Mouse (Mus musculus) naive thymus-derived CD4-positive, alpha-beta T cell, adult 5 months (primary cell): Measurements from ENCODE around the gene Odf3. TPM values are rescaled to one million over a fixed set of nuclear protein-coding genes. Genes with fewer than 3 reads are reported as not detected.

Experiments
- polyA plus RNA-seq: library from polyadenylated mRNA; unstranded; fragments of 100-300 nt; shearing (Covaris generic); gene quantifications from one replicate; pipeline ENCODE4 v1.2.1, GENCODE M21; 2017

Gene Odf3
- not detected for polyA plus RNA-seq

GRCm38 (mm10) chr7:140847755-140848580 lies at the start of gene Odf3:
Odf3 (plus strand) TSS chr7:140847805.

DNA sequence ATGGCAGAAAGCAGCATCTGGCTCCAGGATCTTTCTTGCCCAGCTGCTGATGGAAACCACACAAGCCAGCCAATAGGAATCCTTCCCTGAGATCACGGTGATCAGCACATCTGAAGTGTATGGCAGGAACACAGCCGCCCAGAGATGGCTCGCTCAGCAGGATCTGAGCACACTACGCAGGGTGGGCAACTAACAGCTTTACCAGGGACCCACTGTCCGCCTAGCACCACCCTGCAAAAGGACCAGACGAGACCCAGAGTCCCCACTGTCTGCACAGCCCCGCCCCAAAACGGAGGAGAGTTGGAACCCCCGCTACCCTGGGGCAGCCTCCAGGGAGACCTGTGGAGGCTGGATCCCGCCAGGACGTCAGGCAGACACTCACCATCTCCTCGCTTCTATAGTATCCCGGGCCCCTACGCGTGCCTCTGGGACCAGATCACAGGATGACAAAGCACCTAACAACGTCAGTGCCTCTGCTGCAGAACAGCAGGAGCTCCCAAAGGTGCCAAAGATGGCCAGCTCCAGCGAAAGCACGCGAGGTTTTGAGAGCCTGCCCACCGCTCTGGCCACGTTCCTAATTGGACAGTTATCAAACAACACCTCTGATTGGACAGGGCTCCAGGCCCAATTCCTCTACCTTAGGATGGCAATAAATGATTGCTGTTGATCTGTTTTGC lies 25.8 kb upstream of the Odf3 start, which contains the start of gene Zfp941:
Gene Zfp941, minus strand, starts transcription at position 526 of the 677 bp plus-strand sequence.

DNA sequence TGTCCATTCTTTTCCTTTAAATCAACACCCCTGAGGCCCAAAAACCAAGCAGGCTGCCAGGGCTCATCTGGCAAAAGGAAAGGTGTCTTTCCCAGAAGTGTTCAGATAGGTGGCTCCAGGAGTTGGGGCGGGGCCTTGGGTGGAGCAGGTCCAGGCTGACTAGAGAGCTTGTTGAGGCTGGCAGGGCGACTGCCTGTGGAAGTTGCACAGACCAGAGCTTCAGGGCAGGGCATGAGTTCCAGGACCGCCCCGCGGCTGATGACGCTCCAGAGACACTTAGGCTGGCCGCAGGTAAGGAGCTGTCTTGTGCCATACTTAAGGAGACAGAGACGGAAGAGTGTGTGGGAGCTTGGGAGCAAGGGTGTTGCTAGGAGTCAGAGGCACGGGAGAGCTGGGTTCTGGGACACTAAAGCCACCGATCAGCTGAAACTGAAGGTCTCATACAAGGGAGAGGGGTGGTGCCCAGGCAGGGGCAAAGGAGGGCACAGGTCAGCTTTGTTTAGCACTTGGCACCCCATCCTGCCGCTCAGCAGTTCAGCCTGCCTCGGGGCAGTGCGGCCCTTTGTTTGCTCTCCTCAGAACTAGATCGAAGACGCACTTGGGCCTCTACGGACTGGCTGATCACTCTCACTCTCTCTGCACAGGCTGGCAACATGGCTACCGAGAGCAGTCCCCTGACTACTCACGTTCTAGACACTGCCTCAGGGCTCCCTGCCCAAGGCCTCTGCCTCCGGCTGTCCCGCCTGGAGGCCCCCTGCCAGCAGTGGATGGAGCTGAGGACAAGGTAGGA lies 12.4 kb upstream of the Odf3 start, which contains the start of gene Urah:
Gene Urah, plus strand, starts transcription at position 51 of the 790 bp plus-strand sequence.

DNA sequence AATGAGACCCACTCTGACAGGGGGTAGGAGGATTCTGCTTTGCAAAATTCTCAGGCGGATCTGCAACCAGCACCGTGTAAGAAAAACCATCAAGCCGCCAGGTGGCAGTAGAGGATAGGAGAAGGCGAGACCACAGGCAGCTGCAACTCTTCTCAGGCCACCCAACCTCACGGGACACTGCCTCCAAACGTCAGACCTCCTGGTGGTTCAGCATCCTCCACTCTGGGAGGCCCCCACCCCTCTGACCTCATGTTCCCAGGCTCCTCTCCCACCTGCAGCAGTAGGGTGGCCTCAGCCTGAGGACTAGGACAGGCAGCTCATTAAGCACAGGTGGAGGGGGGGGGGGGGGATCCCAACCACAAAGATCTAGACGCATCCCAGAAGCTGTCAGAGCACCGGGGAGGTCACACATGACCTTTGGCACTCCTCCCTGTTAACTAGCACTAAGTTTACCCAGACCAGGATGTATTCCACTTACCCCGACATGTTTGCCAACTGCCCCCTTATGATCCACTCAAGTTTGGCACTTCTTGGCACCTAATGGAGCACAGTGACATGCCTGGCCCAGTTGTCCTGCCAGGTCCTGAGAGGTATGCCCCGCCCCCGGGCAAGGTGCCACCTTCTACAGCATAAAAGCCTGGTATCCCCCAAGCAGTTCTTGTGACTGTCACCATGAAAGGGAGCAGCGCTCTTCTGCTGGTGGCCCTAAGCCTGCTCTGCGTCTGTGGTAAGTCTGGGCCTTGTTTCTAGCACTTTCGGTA lies 2.5 kb upstream of the Odf3 start, which contains the start of gene Scgb1c1:
Gene Scgb1c1, plus strand, starts transcription at position 643 of the 761 bp plus-strand sequence.

DNA sequence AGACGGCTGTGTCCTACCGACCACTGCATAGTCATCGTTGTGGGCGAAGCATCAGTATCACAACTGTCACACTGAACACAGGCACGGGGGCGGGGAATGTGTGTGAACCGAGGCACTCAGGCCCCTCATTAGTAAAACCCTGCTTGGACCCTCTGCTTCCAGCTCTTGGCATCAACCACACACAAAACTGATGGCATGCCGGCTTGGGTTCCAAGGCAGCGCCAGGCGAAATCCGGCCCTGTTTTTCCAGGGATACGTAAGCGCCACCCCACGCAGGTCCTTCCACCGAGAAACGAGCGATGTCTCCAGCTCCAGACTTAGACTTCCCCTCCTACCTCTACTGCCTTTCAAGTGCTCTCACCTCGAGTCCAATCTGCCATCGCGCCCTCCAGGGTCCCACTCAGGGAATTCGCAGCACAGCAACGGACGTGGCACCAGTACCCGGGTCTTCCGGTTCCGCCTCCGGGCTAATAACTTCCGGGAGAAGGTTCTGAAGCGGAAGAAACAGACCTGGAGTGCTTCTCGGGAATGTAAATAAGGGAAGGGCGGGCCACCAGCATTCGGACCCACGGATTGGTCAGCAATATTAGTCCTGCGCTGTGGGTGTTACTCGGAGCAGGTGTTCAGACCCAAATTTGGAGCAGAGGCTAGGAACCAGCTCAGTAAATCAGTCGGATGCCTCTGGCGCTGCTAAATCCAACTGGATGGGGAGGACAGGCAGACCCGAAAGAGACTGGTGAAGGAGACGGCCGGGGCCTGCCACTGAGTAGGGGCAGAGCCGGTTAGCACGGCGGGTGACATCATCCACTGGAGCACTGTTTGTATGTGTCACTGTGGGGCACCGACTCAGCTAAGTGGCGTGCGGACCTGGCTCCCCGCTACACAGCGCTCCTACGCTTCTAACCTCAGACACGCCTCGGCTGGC lies 8.5 kb downstream of the Odf3 start, which contains the start of gene Gm45785:
Gene Gm45785, minus strand, starts transcription at position 472 of the 925 bp plus-strand sequence.

DNA sequence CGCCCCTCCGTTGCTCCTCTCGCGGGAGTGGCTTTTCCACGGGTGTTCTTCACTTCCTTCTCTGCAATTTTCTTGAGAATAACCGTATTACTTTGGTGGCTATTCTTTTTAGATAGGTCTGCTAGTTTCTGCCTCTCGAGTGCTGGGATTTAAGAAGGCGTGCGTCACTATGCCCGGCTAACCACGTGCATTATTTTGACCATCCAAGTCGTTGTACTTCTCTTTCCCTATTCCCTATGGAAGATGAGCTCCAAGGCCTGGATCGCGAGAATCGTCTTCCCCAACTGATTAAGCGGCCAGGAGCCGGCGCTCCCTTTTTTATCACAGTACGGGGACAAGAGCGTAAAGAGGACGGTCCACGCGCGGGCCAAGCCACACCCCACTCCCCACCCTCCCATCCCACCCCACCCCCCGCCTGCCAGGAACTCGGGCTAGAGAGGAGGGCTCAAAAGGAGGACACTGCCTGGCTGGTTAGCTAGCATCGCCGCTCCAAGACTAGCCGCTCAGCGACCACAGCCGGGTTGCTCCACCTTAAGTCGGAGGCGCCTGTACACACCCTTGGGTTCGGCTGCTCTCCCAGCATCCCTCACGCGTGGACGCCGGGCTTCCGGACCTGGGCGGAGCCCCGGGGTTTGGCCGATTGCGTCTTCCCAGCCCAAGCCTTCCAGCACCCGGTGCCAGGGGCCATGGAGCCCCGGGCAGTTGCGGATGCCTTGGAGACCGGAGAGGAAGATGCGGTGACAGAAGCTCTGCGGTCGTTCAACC lies 9.4 kb downstream of the Odf3 start, which contains the start of gene Ric8a:
Gene Ric8a, plus strand, starts transcription at position 173 of the 765 bp plus-strand sequence.

GRCm38 (mm10) chr7:140857550-140858505 lies 10.2 kb downstream of the Odf3 start, which contains the start of gene Bet1l:
Bet1l (minus strand) TSS chr7:140857577.

DNA sequence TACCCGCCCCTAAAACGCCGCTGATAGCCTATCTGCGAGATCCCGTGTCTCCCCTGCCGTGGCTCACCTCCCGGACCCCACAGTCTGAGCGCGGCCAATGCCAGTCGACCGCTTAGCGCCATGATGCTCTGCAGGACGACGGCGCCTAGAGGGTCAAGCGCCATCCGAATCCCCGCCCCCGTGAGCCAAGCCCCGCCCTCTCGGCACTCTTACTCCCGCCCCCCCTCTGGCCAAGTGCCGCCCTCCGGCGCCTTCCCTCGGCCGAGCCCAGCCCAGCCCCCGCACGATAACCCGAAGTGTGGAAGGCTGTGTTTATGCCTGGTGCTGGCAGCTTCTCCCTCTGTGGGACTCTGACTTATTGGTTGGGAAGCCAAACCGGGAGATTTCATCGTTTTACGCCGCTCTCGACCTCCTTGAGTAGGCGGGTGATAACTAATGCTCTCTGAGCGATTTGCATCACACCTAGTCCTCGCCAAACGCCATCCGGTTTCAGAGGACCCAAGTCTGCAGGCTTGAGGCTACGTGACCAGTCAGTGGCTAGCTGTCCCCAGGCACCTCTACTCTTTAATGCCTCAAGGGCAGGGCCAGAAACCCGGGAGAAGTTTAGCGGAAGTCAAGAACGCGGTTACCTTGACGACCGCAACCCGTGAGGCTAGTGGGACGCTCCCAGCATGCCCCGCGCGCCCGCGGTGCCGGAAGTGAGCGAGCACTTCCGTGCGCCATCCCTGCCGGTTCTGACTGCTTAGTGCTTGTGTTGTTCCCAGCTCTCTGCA lies 34.3 kb downstream of the Odf3 start, which contains the start of the genes Psmd13 and Sirt3:
Gene Psmd13, plus strand, starts transcription at position 273 of the 773 bp plus-strand sequence.
Gene Sirt3, minus strand, starts transcription at position 614 of the 773 bp plus-strand sequence.

GRCm38 (mm10) chr7:140900220-140900619 lies 52.6 kb downstream of the Odf3 start, which contains the start of gene Cox8b:
Cox8b (minus strand) TSS chr7:140900446.

Other genes starting within 250 kb of the Odf3 start
- not detected for gene Olfr46, start 246.5 kb upstream of the Odf3 start, polyA plus RNA-seq
- not detected for gene Olfr61, start 218.8 kb upstream of the Odf3 start, polyA plus RNA-seq
- gene Olfr53, start 201.4 kb upstream of the Odf3 start, polyA plus RNA-seq, result not detected
- gene Olfr539, start 187.9 kb upstream of the Odf3 start, polyA plus RNA-seq, result not detected
- gene Olfr45, start 165.9 kb upstream of the Odf3 start, polyA plus RNA-seq, result not detected
- gene Olfr541, start 150.5 kb upstream of the Odf3 start, polyA plus RNA-seq, result not detected
- gene Cyp2e1, start 84.1 kb upstream of the Odf3 start, polyA plus RNA-seq, result not detected
- 0.47 TPM for gene Syce1, start 60.0 kb upstream of the Odf3 start, polyA plus RNA-seq
- gene Zfp941, start 25.6 kb upstream of the Odf3 start, polyA plus RNA-seq, result 0.11 TPM
- gene Urah, start 12.8 kb upstream of the Odf3 start, polyA plus RNA-seq, result not detected
- gene Scgb1c1, start 2.3 kb upstream of the Odf3 start, polyA plus RNA-seq, result not detected
- not detected for gene Gm45785, start 8.5 kb downstream of the Odf3 start, polyA plus RNA-seq
- gene Ric8a, start 9.2 kb downstream of the Odf3 start, polyA plus RNA-seq, result 93.6 TPM
- 48.0 TPM for gene Bet1l, start 9.8 kb downstream of the Odf3 start, polyA plus RNA-seq
- 144 TPM for gene Psmd13, start 34.2 kb downstream of the Odf3 start, polyA plus RNA-seq
- gene Sirt3, start 34.5 kb downstream of the Odf3 start, polyA plus RNA-seq, result 6.2 TPM
- gene Cox8b, start 52.6 kb downstream of the Odf3 start, polyA plus RNA-seq, result not detected
- not detected for gene Nlrp6, start 73.1 kb downstream of the Odf3 start, polyA plus RNA-seq
- 11.9 TPM for gene Pgghg, start 93.6 kb downstream of the Odf3 start, polyA plus RNA-seq
- not detected for gene Ifitm5, start 102.5 kb downstream of the Odf3 start, polyA plus RNA-seq
- gene Gm45717, start 108.1 kb downstream of the Odf3 start, polyA plus RNA-seq, result not detected
- gene Ifitm2, start 108.2 kb downstream of the Odf3 start, polyA plus RNA-seq, result not detected
- gene Ifitm1, start 119.4 kb downstream of the Odf3 start, polyA plus RNA-seq, result not detected
- not detected for gene Ifitm3, start 163.0 kb downstream of the Odf3 start, polyA plus RNA-seq
- not detected for gene Ifitm6, start 170.1 kb downstream of the Odf3 start, polyA plus RNA-seq
- not detected for gene Gm17387, start 181.3 kb downstream of the Odf3 start, polyA plus RNA-seq
- gene B4galnt4, start 213.3 kb downstream of the Odf3 start, polyA plus RNA-seq, result 0.85 TPM
- 95.4 TPM for gene Pkp3, start 230.4 kb downstream of the Odf3 start, polyA plus RNA-seq